Mouse (Mus musculus) activated CD4-positive, CD25-positive, alpha-beta regulatory T cell, adult 9 weeks (primary cell): Measurements from ENCODE around the gene Tmem206. TPM values are rescaled to one million over a fixed set of nuclear protein-coding genes. Genes with fewer than 3 reads are reported as not detected.

Experiments used
- polyA plus RNA-seq: library from polyadenylated mRNA; unstranded; fragments of 100-300 nt; shearing (Covaris generic); gene quantifications from one replicate; pipeline ENCODE4 v1.2.1, GENCODE M21; 2017

The Tmem206 gene
- polyA plus RNA-seq: 29.3 TPM

GRCm38 (mm10) chr1:191325726-191326232, at the start of gene Tmem206:
Gene Tmem206 (plus strand): TSS chr1:191325912.

DNA sequence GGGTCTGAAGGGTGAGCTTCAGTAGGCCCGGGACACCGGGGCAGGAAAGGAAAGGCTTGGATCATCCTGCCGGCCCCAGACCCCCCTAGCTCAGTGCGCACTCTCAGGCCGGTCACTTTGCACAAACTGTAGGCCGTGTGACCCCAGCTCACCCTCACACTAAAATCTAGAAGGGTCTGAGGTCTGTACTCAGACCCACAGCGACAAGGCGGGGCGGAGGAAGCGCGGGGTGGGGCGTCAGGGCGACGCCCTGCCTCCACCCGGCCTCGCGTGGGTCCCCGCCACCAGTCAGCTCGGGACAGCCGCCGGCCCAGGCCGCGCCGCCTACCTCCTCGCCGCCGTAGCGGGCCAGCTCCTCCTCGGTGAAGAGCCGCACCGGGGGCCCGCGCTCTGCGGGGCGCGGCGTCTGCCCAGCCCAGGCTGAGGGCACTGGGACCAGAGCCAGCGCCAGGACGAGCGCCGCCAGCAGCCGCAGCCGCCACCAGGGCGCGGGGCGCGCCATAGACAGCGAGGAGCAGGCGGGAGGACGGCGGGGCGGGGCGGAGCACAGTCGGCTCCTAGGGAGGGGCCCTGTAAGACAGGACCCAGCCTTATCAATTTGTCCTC, 8.0 kb upstream of the Tmem206 start, which contains the start of gene Nenf:
Nenf (minus strand) TSS at position 604 of the 606 bp plus-strand sequence.

Other genes starting within 250 kb of the Tmem206 start
- gene Batf3, start 228.1 kb upstream of the Tmem206 start, polyA plus RNA-seq: not detected
- not detected for gene Fam71a, start 161.1 kb upstream of the Tmem206 start, polyA plus RNA-seq
- 0.23 TPM for gene Atf3, start 107.9 kb upstream of the Tmem206 start, polyA plus RNA-seq
- gene Nenf, start 7.7 kb upstream of the Tmem206 start, polyA plus RNA-seq: 2.8 TPM
- 20.7 TPM for gene Ppp2r5a, start 77.4 kb downstream of the Tmem206 start, polyA plus RNA-seq
- 11.1 TPM for gene Dtl, start 249.6 kb downstream of the Tmem206 start, polyA plus RNA-seq
- 48.5 TPM for gene Ints7, start 249.7 kb downstream of the Tmem206 start, polyA plus RNA-seq